In the genomic region with DNA sequence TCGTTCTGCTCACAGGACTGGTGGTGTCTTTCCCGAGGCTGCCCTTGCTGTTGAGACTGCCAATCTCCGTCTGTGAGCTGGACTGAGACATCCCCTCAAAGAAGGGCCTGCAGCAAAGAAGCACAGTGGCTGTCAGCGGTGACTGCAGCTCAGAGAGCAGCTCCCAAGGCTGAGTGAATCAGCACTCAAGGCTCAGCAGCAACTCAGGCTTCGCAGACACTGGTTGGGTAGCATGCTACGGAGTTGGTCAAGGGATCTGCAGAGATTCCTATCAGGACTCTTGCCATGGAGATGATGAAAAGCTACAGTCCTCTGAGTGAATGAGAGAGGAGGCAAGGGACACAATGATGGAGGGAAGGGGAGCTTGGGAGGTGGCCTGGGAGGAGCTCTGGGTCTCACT, we compare ENCODE assay signal across 21 mouse cellular contexts. TPM values are rescaled to one million over a fixed set of nuclear protein-coding genes. Genes with fewer than 3 reads are reported as not detected.
DNase-seq lines count a peak whose midpoint lies in the region; ATAC-seq lines count a peak whose summit lies in the region.
"Had no signal": no experiment of that assay in that cellular context is flagged by ENCODE, and none has a peak within 500 bp of the region (broad histone marks: within the 10 kb centered on the region; RNA-seq: fewer than 3 reads in every experiment).

No protein-coding gene starts in this region.

- peaks cover 48% of the 10 kb centered on the region for H3K36me3 ChIP-seq in hindbrain, embryonic 13.5 days
- peaks cover 28% of the 10 kb centered on the region for H3K36me3 ChIP-seq in hindbrain, embryonic 12.5 days
- H3K36me3 ChIP-seq in hindbrain, embryonic 16.5 days (ENCODE audit: control insufficient read depth, insufficient read depth, low read length), result peaks cover 9% of the 10 kb centered on the region; the same call in 1 of the 2 replicates

- H3K27ac ChIP-seq in hindbrain, embryonic 13.5 days, result peak overlapping the region; percentile 5; the same call in 1 of the 2 replicates
- H3K27ac ChIP-seq in hindbrain, embryonic 12.5 days, result no peak overlapping the region
- peak overlapping the region; percentile 51; the same call in 1 of the 2 replicates for H3K27ac ChIP-seq in hindbrain, embryonic 16.5 days (ENCODE audit: low read depth, low read length)
- H3K27ac ChIP-seq: embryonic facial prominence, embryonic 10.5 days; gastrocnemius, adult 2 months; heart, embryonic 15.5 days; kidney, postnatal 0 days; limb, embryonic 12.5 days; stomach, postnatal 0 days had no signal

- H3K27me3 ChIP-seq in hindbrain, embryonic 13.5 days, result no peaks in the 10 kb centered on the region
- H3K27me3 ChIP-seq in hindbrain, embryonic 12.5 days, result no peaks in the 10 kb centered on the region
- no peaks in the 10 kb centered on the region for H3K27me3 ChIP-seq in hindbrain, embryonic 16.5 days (replicated peaks; ENCODE audit: control insufficient read depth, insufficient read depth, low read length)
- H3K27me3 ChIP-seq: heart, embryonic 15.5 days; limb, embryonic 12.5 days had no signal

- ATAC-seq in hindbrain, embryonic 13.5 days (ENCODE audit: low FRiP score), result no peak
- ATAC-seq in hindbrain, embryonic 12.5 days (ENCODE audit: low FRiP score), result no peak
- no peak for ATAC-seq in hindbrain, embryonic 16.5 days
- ATAC-seq: liver, postnatal 0 days had no signal

- H3K4me2 ChIP-seq in hindbrain, embryonic 13.5 days, result no peak overlapping the region
- H3K4me2 ChIP-seq in hindbrain, embryonic 12.5 days (replicated peaks), result no peak overlapping the region
- no peak overlapping the region for H3K4me2 ChIP-seq in hindbrain, embryonic 16.5 days (ENCODE audit: low read length)
- H3K4me2 ChIP-seq: heart, embryonic 15.5 days; limb, embryonic 12.5 days; liver, embryonic 11.5 days; midbrain, embryonic 11.5 days had no signal

- no peaks in the 10 kb centered on the region for H3K4me1 ChIP-seq in hindbrain, embryonic 13.5 days (replicated peaks)
- H3K4me1 ChIP-seq in hindbrain, embryonic 12.5 days, result no peaks in the 10 kb centered on the region
- H3K4me1 ChIP-seq in hindbrain, embryonic 16.5 days (ENCODE audit: control insufficient read depth, insufficient read depth, low read depth, low read length), result no peaks in the 10 kb centered on the region; the same call in 1 of the 2 replicates
- H3K4me1 ChIP-seq: embryonic facial prominence, embryonic 10.5 days; heart, embryonic 15.5 days; limb, embryonic 12.5 days had no signal

- 92% methylated on average over 6 of the region's 6 CpGs for WGBS in hindbrain, embryonic 13.5 days
- 92% methylated on average over 6 of the region's 6 CpGs for WGBS in hindbrain, embryonic 12.5 days
- 93% methylated on average over 6 of the region's 6 CpGs for WGBS in hindbrain, embryonic 16.5 days

- H3K9ac ChIP-seq in hindbrain, embryonic 13.5 days, result no peak overlapping the region
- H3K9ac ChIP-seq in hindbrain, embryonic 12.5 days, result no peak overlapping the region
- no peak overlapping the region for H3K9ac ChIP-seq in hindbrain, embryonic 16.5 days (ENCODE audit: low read depth, low read length)
- H3K9ac ChIP-seq: heart, embryonic 15.5 days; limb, embryonic 12.5 days; liver, postnatal 0 days had no signal

- no peak overlapping the region for H3K4me3 ChIP-seq in hindbrain, embryonic 13.5 days
- H3K4me3 ChIP-seq in hindbrain, embryonic 12.5 days, result no peak overlapping the region
- H3K4me3 ChIP-seq in hindbrain, embryonic 16.5 days (ENCODE audit: low read length), result no peak overlapping the region
- H3K4me3 ChIP-seq: embryonic facial prominence, embryonic 10.5 days; gastrocnemius, adult 2 months; heart, embryonic 15.5 days; limb, embryonic 12.5 days had no signal

- no peaks in the 10 kb centered on the region for H3K9me3 ChIP-seq in hindbrain, embryonic 13.5 days
- H3K9me3 ChIP-seq in hindbrain, embryonic 12.5 days (replicated peaks), result no peaks in the 10 kb centered on the region
- H3K9me3 ChIP-seq in hindbrain, embryonic 16.5 days (ENCODE audit: control insufficient read depth, low read length), result no peaks in the 10 kb centered on the region
- H3K9me3 ChIP-seq: embryonic facial prominence, embryonic 10.5 days; heart, embryonic 15.5 days; limb, embryonic 12.5 days had no signal

- peak; percentile 16 for DNase-seq in adrenal gland, adult 8-10 months
- no peak for DNase-seq in adrenal gland, adult 18-20 months (ENCODE audit: low spot score in 2 of 2)
- peak; percentile 28 for DNase-seq in adrenal gland, postnatal 10 days
- no peak for DNase-seq in T-cell, adult 2 months (ENCODE audit: low spot score)
- DNase-seq: gastrocnemius, adult 2 months; heart, postnatal 36 days; kidney, adult 2 months; liver, postnatal 0 days; lung, postnatal 10 days; thymus, adult 2 months; thymus, postnatal 4 days had no signal

RNA-seq across cellular contexts. Expression of a gene that starts 33.9 kb away (rescaled TPM):
- 10 to 100 TPM; 54.5 to 66.9 (median 61.4) TPM for total RNA-seq in adrenal gland, adult 8-10 months (2022)
- total RNA-seq in adrenal gland, adult 18-20 months (2021), result 10 to 100 TPM; 49.2 to 49.8 TPM
- polyA plus RNA-seq in hindbrain, embryonic 13.5 days (2015; fragmentation: Nextera tagmentation; extraction: Ambion mirVana), result 73.4 and 76.7 TPM in 2 replicates
- 56.1 and 67.3 TPM in 2 replicates for polyA plus RNA-seq in hindbrain, embryonic 12.5 days (2016; fragmentation: Nextera tagmentation; extraction: Ambion mirVana)
- total RNA-seq in adrenal gland, postnatal 10 days (2021), result 10 to 100 TPM; 28.0 to 40.2 TPM
- 85.6 and 87.8 TPM in 2 replicates for polyA plus RNA-seq in hindbrain, embryonic 16.5 days (2015; fragmentation: Nextera tagmentation; extraction: Ambion mirVana)

RNA-seq across cellular contexts. Expression of a gene that starts 45.4 kb away (rescaled TPM):
- total RNA-seq in adrenal gland, adult 8-10 months (2022), result 100 to 1,000 TPM; 184 to 206 (median 197) TPM
- total RNA-seq in adrenal gland, adult 18-20 months (2021), result 100 to 1,000 TPM; 179 to 194 TPM
- polyA plus RNA-seq in hindbrain, embryonic 13.5 days (2015; fragmentation: Nextera tagmentation; extraction: Ambion mirVana), result 234 TPM in 2 replicates
- 239 and 242 TPM in 2 replicates for polyA plus RNA-seq in hindbrain, embryonic 12.5 days (2016; fragmentation: Nextera tagmentation; extraction: Ambion mirVana)
- 100 to 1,000 TPM; 179 to 197 TPM for total RNA-seq in adrenal gland, postnatal 10 days (2021)
- polyA plus RNA-seq in hindbrain, embryonic 16.5 days (2015; fragmentation: Nextera tagmentation; extraction: Ambion mirVana), result 230 and 231 TPM in 2 replicates

RNA-seq across cellular contexts. Expression of a gene that starts 53.9 kb away (rescaled TPM):
- 1 to 10 TPM; 1.5 to 3.2 (median 2.6) TPM for total RNA-seq in adrenal gland, adult 8-10 months (2022)
- 1 to 10 TPM; 1.9 to 2.3 TPM for total RNA-seq in adrenal gland, adult 18-20 months (2021)
- polyA plus RNA-seq in hindbrain, embryonic 13.5 days (2015; fragmentation: Nextera tagmentation; extraction: Ambion mirVana), result 333 TPM in 2 replicates
- polyA plus RNA-seq in hindbrain, embryonic 12.5 days (2016; fragmentation: Nextera tagmentation; extraction: Ambion mirVana), result 213 and 216 TPM in 2 replicates
- 1 to 10 TPM; 5.0 to 5.1 TPM for total RNA-seq in adrenal gland, postnatal 10 days (2021)
- 361 and 364 TPM in 2 replicates for polyA plus RNA-seq in hindbrain, embryonic 16.5 days (2015; fragmentation: Nextera tagmentation; extraction: Ambion mirVana)

Comparison
In these comparisons a context has a peak if more than half of its experiments do, and no peak if none do; other contexts are left out.
1. DNase-seq: peak in adrenal gland, adult 8-10 months (single experiment) and adrenal gland, postnatal 10 days (single experiment); none in adrenal gland, adult 18-20 months (0 of 2) and T-cell, adult 2 months (single experiment).